Mouse (Mus musculus) thymus, postnatal 14 days (tissue): ENCODE data around the gene Cd300ld4.
"Not testable (repeated sequence)": the region's sequence is repeated elsewhere in the genome, so short reads cannot be mapped to it uniquely, and the experiment has no call there.

Experiments used
- DNase-seq: peaks from one replicate; pipeline ENCODE4 v3.0.0; 2021

The Cd300ld4 gene

DNA sequence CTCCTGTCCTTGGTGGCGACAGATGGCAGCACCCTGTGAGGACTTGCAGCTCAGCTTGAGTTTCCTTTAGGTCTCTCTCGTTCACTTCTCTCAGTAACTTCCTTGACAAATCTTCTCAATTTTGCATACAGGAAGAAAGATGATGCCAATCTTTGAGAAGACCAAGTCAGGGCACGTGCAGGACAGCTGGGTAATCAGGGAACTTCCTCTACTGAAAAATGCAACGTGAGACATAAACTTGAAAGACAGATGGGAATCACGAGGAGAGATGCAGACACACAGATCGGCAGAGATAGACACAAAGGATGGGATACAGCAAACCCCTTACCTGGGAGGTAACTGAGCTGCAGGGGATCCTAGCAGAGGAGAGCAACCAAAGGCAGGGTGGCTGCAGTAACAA, at the start of gene Cd300ld4:
TSS of gene Cd300ld4 (minus strand) at position 101 of the 400 bp plus-strand sequence.
- DNase-seq: not testable (repeated sequence)

DNA sequence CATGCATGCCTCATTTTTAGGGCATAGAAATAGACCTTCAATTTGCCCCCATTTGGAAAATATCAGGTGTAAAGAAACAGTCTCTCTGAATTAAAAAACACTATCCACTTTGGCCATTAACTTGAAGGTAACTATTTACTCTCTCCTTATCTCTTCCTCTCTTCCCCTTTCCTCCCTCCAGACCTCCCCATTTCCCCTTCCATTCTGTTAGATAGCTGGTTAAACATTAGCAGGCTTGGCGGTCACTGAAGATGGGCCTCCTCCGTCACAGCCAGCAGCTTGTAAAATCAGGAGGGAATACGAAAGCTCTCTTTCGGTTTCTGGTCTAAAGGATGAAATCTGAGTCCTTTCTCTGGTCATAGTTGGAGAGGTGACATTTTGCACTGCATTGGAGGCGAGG, 49.0 kb upstream of the Cd300ld4 start:
- no peak for DNase-seq

DNA sequence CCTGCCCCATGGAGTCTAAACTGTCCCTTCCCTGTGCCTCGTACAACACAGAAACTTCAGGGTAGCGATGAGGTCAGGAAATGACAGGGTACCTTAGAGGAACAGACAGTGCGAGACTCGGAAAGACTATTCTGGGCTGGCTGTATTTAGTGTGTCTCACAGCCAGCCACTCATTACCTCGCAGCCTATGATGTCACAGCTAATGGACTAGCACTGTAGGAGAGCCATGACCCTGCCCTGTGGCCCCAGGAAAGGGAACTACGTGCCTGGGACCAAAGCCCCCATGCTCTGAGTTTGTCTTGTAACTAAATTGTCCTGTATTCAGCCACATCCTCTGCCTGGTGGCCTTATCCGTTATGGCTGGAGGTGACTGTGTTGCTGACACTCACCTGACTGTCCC, 48.6 kb upstream of the Cd300ld4 start:
- no peak for DNase-seq

DNA sequence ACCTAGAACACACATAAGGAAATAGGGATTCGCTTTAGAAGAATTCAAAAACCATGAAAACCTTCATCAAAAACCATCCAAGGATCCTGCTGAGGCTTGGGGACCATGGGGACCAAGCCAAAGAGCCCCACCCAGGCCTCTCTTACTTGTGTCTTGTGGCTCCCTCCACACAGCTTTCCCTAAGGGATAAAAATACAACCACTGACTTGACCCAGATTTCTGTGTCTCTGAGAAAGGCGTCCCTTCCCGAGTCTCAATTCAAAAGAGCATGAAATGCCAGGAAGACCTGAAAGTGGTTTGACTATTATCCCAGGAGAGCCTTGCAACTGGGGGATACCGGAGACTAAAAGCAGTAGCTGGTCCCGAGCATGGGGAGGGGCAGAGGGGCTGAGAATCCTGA, 46.2 kb upstream of the Cd300ld4 start:
- no peak for DNase-seq

DNA sequence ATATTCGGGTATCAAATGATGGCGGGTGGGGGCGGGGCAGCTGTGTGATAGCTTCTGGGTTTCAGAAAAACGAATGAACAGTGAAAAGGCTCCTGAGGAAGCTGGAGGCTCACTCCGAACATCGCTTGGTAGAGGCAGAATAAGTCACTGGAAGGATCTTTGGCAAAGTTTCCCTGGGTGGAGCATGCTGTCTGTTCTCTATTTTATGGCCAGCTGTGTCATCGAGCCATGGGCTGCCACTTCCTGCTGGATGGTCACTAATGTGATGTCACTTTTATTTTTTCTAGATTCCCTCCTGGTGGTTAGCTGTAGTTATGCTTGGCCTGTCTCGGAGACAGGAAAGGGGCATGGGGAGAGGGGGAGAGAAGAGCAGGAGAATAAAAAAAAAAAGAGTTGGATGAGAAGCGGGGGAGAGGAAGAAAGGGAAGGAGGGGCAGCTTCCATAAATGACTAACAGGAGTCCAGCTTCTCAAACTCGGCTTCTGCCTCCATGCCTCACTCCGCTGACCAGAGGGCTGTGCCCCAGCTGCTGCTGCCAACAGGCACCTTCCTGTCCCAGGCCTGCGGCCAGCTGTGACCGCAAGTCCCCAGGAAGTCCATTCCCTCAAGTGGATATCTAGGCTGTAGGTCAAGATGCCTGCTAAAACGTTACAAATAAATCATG, 45.0 kb upstream of the Cd300ld4 start:
- DNase-seq: no peak

DNA sequence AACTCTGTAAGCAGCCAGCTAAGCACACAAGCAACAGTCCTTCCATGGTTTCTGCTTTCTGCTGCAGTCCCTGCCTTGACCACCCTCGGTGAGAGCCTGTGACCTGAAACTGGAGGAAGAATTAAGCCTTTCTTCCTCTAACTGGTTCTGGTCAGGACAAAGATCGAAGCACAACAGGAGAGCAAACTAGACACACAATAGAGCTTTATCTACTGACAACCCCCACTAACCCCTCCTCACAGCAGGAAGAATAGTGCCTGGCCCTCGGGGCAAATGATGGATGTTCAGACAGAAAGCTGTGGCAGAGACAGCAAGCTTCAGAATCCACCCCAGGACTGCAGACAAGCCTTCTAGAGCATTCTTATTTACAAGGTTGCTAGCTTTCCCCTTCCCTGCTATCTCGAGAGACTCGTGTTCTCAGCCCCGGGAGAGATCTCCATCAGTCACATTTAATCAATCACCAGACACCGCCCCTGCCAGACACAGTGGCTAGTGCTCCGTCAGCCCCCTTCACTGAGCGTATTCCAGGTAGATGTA, 44.3 kb upstream of the Cd300ld4 start:
- no peak for DNase-seq

DNA sequence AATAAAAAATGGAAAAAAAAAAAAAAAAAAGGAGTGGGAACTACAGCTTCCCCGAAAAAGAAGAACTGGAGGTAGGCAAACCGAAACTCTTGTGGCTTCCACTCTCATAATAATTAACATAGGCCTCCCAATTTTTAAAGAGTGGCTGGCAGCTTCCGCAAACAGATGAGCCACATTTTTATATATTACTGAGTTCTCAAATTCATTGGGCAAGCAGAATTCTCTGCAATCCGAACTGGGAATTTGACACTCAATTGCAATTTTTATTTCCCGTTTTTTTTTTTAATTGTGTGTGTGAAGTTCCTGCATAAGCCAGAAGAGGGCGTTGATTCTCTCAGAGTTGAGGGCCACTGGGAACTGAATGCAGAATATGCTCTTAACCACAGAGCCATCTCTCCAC, 40.0 kb upstream of the Cd300ld4 start:
- no peak for DNase-seq

DNA sequence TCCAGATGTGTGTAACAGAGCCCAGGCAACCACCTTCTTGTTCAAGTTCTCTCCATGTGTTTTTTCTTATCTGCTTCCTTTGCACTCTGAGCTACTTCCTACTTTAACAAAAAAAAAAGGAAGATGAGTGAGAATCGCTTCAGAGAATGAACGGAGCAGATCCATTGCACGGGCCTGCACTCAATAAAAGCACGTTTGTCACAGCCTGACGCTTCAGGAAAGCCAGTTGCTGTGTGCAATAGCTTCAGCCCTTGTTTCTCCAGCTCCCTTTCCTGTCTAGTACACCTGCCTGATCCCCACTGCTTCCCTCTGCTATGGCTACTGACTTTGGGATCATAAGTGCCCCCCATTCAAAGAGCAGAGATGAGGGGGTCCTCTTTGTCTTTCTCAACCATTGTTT, 35.3 kb upstream of the Cd300ld4 start, which contains the start of gene Cd300e:
TSS of gene Cd300e (minus strand) at position 101 of the 400 bp plus-strand sequence.
- DNase-seq: no peak

DNA sequence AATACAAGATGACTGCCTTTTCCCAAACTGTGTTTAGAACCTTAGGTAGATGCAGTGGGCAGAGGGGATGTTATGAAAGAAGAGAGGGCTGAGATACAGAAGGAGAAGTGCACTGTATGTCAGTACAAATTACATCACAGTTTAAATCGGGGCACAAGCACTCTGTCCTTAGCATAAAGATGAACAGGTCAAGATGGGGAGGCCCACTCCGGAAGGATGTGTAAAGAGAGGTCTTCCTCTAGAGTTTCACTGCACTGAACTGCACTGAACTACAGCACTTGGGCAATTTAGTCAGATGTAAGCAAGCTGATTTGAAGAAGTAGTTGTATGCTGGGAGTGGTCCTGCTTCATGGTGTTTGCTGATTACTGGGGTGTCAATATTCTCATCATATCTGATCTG, 33.0 kb upstream of the Cd300ld4 start:
- DNase-seq: no peak

DNA sequence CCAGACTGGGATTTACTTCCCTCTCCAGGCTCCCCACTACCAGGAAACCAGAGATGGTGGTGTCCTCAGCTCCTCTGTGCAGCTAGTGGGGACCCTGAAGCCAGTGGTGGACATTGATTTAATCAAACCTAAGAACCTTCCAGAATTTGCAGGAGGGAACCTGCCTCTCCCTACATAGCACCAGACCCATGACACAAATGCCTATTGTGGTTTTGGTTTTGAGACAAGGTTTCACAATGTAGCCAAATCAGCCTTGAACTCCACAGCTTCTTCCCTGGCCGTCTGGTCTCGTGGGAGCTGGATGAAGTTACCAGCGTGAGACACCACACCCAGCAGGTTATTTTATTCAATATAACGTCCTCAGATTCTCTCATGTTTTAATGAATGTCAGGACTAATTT, 31.9 kb upstream of the Cd300ld4 start:
- no peak for DNase-seq

DNA sequence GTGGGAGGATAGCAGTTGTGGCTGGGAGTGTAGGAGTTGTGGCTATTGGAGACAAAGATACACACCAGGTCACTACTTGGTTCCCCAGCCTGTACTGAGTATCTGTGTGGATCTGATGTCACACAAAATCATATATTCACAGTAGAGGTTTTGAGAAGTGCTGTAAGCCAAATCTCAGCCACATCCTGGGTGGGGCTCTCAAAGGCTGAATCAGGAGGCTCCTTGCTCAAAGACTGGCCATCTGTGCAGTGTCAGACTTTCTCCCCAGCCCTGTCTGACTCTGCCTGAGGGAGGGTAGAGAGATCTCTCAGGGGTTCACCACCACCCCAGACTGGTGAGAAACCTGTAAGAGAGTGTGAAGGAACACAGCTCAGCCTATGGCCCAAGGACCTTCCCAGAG, 27.7 kb upstream of the Cd300ld4 start:
- DNase-seq: no peak

DNA sequence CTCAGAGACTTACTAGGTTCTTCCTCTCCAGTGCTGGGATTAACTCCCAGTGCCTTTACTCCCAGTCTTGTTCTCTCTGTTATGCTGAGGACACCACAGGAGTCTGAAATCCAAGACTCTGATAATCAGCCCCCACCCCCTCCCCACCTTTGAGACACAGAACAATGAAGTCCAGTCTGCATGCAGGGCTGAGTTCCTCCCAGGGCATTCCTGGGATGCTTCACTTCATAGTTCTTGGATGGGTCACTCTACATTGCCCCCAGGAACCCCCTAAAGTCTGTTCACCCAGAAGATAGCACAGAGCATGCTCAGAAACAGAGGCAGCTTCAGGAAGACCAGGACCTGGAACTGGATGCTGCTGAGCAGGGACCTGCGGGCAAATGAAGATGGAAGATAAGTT, 26.2 kb upstream of the Cd300ld4 start:
- no peak for DNase-seq

DNA sequence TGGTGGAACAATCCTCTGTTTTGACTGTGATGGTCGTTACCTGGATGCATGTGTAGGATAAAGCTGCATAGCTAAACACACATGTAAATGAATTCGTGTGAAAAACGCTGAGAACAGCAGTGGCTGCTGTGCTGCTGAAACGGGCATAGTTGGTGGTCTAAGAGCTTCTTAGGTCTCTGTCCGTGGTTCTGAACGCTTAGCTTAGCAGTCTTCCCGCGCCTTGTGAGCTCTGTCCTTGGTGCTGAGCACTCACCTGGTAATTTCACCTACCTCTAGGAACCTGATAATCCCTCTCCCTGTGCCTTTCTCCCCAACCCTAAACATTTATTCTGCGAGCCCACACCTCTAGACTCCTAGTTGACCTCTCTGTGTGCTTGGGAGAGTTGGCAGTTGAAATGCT, 25.4 kb upstream of the Cd300ld4 start:
- peak; percentile 63 for DNase-seq

DNA sequence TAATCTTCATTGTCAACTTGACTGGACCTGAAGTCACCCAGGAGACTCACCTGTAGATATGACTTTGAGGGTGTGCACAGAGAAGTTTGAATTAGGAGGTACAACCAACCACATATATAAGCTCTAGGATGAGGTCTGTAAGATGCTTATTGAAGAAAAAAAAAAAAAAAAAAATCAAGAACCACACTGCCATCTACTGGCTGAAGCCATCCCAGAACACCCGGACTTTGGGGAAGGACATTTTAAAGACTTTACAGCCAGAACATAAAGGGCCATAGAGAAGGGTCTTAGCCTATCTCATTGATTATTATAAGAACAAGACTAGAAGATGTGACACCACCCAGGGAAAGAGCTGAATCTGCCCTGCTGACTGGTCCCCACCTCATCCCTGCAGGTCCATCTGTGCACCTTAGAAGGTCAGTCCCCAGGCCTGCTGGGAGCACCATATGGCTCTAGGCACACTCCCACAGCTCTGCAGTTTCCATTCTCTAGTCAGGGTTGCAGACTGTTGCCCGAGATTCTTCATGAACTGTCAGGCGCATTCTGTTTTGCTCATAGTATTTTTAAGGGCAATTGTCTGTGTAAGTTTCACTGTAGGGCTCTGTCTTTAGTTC, 22.6 kb upstream of the Cd300ld4 start:
- DNase-seq: no peak

DNA sequence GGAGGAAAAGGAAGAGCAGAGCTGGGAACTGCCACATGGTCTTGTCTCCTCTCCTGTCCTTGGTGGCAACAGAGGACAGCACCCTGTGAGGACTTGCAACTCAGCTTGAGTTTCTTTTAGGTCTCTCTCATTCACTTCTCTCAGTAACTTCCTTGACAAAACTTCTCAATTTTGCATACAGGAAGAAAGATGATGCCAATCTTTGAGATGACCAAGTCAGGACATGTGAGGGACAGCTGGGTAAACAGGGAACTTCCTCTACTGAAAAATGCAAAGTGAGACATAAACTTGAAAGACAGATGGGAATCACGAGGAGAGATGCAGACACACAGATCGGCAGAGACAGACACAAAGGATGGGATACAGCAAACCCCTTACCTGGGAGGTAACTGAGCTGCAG, 21.4 kb upstream of the Cd300ld4 start, which contains the start of gene Cd300ld3:
TSS of gene Cd300ld3 (minus strand) at position 151 of the 400 bp plus-strand sequence.
- DNase-seq: no peak

DNA sequence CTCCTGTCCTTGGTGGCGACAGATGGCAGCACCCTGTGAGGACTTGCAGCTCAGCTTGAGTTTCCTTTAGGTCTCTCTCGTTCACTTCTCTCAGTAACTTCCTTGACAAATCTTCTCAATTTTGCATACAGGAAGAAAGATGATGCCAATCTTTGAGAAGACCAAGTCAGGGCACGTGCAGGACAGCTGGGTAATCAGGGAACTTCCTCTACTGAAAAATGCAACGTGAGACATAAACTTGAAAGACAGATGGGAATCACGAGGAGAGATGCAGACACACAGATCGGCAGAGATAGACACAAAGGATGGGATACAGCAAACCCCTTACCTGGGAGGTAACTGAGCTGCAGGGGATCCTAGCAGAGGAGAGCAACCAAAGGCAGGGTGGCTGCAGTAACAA, 10.9 kb upstream of the Cd300ld4 start, which contains the start of gene Cd300ld5:
TSS of gene Cd300ld5 (minus strand) at position 101 of the 400 bp plus-strand sequence.
- not testable (repeated sequence) for DNase-seq

DNA sequence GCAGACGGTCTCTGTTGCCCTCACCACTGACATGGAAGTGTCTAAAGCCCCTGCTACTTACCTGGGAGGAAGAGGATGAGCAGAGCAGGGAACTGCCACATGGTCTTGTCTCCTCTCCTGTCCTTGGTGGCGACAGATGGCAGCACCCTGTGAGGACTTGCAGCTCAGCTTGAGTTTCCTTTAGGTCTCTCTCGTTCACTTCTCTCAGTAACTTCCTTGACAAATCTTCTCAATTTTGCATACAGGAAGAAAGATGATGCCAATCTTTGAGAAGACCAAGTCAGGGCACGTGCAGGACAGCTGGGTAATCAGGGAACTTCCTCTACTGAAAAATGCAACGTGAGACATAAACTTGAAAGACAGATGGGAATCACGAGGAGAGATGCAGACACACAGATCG, 10.7 kb downstream of the Cd300ld4 start, which contains the start of gene Cd300ld2:
TSS of gene Cd300ld2 (minus strand) at position 101 of the 400 bp plus-strand sequence.
- DNase-seq: not testable (repeated sequence)

DNA sequence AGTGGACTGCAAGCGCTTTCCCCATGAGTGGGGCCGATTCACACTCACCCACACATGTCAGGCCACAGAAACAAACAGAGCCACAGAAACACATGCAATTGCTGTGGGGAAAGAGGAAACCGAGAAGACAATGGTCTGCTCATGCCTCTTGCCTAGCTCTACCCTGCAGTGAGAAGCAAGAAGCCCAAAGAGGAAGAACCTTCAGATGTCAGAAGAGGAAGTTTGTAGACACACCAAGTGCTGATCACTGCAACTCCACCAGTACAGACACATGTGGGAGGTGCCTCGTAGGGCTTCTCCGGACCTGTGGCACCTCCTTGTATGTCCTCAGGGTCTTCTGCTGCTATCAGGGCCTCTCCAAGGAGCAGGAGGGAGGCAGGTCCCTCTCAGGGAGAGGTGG, 22.7 kb downstream of the Cd300ld4 start:
- no peak for DNase-seq

DNA sequence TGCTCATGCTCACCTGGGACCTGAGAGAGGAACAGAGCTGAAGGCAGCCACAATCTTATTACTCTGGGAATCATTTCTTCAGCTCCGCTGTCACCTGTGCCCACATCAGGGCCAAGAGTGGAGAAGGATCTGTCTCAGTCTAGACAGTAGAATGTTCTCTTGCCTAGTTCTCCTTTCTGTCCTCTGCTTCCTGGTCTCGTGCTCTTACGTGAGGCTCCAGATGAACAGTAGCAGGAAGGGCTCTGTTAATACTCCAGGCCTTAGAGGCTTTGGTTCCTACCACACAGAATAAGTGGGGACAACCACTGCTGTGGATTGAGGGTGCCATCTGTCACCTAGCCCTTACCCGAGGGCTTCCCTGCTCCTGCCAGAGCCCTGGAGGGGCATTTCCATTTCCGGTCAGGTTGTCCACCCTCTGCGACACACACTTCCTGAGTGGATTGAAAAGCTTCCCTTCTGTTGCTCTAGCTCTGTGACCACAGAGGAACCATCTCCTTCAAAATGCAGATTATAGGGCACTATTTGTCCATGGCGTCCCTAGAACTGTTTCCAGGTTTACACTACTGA, 25.3 kb downstream of the Cd300ld4 start, which contains the start of gene Cd300c2:
TSS of gene Cd300c2 (minus strand) at position 407 of the 567 bp plus-strand sequence.
- no peak for DNase-seq

DNA sequence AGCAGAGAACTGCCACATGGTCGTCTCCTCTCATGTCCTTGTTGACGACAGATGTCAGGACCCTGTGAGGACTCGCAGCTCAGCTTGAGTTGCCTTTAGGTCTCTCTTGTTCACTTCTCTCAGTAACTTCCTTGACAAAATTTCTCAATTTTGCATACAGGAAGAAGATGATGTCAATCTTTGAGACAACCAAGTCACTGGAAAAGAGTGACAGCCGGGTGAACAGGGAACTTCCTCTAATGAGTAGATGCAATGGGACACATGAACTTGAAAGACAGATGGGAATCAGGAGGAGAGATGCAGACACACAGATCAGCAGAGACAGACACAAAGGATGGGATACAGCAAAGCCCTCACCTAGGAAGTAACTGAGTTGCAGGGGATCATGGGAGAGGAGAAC, 37.0 kb downstream of the Cd300ld4 start, which contains the start of gene Cd300ld:
TSS of gene Cd300ld (minus strand) at position 130 of the 400 bp plus-strand sequence.
- DNase-seq: no peak

DNA sequence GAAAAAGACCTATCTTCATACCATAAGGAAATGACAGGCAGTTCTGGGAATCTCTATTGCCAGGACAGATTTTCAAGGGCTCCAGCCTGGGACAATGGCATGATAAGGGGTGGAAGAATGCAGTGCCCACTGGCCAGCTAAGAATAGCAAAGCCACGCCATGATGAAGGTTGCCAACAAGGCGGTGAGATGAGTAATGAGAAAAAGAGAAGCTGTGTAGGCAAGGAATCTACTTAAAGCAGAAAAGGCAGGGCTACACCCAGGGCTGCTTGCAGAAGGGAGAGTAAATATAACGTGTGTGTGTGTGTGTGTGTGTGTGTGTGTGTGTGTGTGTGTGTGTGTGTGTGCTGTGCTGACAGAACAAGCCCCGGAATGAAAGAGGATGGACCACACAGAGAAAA, 44.9 kb downstream of the Cd300ld4 start:
- no peak for DNase-seq

DNA sequence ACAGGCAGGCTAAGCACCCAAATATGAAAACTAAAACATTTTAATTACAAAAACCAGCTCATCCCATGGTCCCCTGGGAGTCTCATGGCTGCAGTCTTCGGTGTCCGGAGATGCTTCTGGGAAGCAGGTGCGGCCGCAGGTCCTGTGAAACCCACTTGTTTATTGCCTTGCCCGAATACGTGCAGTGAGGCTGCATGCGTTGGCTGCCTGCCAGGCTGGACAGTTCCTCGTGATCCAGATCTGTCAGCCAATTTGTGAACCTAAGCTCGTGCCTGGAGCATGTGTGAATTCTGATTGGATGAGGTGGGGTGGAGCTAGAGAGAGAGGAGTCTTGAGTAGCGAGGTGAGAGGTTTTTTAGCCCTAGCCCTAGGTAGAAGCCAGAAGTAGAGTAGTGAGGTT, 54.1 kb downstream of the Cd300ld4 start:
- DNase-seq: no peak
